Mouse (Mus musculus): ENCODE data around the gene Cldn9.

Cldn9 gene

DNA sequence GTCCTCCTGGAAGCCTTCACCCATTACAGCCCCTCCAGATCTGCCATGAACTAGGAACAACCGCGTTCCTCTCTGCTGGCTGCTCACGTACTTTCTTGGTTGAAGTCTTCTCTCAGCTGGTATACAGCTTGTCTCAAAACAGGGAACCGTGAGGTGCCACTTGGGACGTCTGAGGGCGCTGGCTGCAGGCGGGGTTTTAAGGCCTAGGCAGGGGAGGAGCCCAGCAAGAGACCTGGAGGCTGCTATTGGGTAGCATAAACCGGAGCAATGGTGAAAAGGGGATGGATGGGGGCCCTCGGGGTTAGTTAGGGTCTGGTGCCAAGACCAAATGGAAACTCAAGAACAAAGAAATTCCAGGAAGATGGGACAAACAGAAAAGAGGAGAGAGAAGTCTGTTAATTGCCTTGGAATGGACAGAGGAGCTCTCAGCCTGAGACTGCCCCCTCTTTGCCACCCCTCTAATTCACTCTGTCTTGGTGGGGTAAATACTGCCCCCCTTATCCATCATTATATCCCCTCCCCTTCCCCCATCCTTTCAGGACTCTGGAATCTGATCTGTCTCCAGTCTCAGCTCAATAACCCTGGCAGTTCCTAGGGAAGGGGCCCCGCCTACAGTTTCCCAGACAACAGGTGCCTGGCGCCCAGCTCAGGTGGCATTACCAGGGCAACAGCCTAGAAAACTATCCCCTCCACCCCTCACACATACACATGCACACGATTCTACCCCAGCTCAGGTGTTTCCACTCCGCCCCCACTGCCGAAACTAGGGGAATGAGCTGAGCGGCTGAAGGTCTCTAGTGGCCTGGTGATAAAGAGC, at the start of gene Cldn9:
Cldn9 (minus strand) TSS at position 171 of the 817 bp plus-strand sequence.
- DNase-seq (ENCODE audit: low spot score) = no peak

DNA sequence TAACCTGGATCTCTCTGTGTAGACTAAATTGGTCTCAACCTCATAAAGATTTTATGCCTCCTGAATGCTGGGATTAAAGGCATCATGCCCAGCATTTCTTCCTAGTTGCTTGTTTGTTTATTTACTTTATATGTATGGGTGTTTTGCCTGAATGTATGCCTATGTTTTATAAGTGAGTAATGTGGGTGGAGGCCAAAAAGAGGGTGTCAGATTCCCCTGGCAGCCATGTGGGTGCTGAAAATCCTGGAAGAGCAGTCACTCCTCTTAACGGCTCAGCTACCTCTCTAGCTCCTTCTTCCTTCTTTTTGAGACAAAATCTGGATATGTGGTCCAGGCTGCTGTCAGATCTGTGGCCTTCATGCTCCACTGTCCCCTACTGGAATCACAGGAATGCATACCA, 46.6 kb upstream of the Cldn9 start:
- DNase-seq (ENCODE audit: low spot score) = no peak

DNA sequence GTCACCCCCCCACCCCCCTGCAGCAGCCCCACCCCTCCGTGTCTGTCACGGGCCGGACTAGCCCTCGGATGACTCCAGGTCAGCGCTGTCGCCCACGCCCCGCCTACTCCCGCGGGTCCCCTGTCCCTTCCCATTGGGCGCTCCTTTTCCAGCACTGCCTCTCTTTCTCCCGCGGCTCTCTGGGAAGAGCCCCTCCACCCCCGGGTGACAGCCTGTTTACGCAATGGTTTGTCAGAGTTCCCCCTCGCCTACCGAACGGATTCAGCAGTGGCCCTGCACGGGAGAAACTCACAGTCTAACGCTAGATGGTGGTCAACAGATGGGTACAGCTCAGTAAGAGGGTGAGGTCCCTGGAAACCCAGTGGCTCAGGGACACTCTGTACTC, 42.9 kb upstream of the Cldn9 start:
- no peak for DNase-seq (ENCODE audit: low spot score)

DNA sequence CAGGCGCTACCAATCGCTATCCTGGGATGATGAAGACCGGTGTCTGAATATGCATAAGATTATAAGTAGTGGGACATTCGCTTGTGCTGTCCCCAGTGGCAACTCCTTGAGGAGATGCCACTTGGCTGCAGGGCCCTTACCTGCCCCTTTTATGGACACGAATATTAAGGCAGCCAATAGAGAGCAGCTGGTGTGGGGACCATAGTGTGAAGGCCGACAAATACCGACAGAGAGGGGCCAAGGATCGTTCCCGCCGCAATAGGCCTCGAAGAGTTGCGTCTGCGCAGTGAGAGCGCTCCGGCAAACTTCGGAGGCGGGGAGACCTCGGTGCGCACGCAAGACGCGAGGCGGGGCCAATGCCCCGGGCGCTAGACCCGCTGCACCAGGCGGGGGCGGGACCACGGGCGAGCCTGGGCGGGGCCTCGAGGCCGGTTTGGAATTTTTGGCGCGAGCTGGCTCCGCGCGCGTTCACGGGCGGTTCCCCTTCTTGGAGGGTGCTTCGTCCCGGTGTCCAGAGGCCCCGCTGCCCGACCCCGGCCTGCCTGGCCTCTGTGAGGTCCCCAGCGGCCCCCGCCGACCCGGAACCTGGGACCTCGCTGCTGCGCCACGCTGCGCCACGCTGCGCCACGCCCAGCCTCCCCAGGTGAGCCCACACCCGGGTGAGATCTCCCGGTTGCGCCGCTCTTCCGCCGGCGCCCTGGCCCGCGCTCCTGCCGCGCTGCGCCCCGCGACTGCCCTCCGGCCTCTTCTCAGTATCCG, 42.4 kb upstream of the Cldn9 start, which contains the start of gene Pkmyt1:
Pkmyt1 (plus strand) TSS at position 338 of the 759 bp plus-strand sequence.
- peak; percentile 87 for DNase-seq (ENCODE audit: low spot score)

DNA sequence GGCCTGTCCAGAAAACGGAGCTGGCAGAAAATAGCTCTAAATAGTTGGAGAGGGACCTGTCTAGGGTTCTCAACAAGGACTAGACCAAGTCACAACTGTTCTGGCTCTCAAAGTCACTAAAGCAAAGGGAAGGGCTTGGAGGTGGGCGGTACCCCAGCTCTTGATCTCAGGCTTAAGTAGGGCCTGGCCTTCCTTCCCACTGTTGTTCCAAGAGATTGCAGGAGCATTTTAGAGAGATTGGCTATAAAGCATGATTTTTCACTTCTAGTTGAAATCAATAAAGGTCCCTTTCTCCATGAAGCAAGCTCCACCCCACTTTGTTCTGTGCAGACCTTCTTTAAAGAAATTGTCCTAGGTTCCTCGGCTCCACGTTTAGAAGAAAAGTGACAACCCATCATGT, 41.7 kb upstream of the Cldn9 start:
- no peak for DNase-seq (ENCODE audit: low spot score)

DNA sequence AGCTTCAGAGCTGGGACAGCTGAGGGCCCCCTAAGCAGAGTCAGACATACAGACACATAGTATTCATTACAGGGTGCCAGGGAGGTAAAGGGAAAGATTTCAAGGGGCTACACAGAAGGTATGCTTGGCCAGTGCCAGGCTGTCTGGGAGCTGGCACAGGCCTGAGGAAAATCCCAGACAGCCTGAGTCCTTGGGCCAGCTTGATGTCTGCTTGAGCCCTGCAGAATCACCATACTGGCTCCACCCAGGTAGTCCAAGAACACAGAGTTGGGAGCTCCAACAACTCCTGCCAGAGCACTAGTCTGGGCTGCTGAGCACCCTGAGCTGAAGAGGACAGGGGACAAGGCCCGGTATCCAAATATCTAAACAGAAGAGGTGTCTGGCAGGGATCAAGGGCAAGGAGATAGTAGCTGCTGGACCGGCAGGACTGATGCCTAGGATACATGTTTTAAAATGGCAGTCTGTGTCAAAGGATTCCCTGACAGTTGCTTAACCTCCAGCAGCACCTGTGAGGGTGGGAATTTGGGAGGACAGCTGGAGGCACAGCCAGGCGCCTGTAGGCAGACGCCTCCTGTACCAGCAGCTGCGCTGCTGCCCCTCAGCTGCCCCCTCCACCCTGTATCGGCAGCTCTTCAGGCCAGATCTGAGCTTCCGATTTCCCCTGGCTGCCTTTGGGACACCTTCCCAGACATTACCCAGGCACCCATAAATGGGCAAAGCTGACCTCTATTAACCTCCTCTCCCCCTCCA, 38.7 kb upstream of the Cldn9 start, which contains the start of gene 1520401A03Rik:
1520401A03Rik (minus strand) TSS at position 408 of the 750 bp plus-strand sequence.
- no peak for DNase-seq (ENCODE audit: low spot score)

DNA sequence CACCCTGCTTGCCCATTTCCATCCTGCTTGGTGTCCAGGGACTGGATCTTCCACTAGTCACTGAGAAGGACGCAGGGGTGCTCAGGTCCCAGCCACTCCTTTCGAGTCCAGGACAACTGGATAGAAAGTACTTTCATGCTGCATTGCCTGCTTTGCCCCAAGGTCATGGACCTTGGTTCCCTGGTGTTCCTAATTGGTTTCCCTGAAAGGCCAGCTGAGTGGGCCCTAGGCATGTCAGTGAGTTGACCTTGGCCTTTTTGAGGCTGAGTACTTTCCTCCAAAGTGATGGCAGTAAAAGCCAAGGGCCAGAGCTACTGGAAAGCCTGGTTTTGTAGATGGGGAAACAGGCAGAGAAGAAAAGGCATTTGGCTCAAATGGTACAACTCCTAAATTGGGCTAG, 38.1 kb upstream of the Cldn9 start:
- no peak for DNase-seq (ENCODE audit: low spot score)

DNA sequence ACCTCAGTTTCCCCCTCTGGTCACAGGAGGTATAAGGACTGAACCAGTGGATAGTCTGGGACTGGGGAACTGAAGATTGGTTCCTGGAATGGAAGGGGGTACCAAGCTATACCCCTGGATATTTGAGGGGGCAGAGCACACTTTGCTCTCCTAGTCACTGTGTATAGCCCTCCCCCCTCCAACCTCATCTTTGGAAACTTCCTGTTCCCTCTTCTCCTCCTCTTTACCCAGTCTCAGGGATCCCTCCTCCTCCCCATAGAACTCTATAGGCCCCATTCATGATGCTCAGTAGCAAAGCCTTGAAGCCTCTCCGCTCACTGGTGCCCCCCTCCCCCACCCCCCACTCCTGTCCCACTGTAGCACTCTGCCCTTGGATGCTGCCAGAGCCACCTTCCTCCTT, 35.6 kb upstream of the Cldn9 start:
- DNase-seq (ENCODE audit: low spot score) = no peak

DNA sequence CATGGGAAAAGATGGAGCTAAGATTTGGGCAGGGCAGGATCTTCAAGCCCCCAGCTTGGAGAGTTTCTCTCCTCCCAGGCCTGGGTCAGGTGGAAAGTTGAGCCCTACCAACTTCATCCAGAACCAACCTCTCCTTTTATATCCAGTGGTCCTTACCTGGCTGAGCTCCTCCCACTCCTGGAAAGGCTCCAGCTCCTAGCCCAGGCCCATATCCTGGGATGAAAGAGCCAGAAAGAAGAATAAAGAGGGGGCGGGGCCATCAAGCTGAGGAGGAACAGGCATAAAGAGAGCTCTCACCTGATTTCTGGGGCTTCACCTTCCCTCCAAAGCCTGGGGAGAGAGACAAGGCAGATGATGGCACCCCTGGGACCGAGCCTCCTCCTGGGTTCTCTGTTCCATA, 33.2 kb upstream of the Cldn9 start:
- no peak for DNase-seq (ENCODE audit: low spot score)

DNA sequence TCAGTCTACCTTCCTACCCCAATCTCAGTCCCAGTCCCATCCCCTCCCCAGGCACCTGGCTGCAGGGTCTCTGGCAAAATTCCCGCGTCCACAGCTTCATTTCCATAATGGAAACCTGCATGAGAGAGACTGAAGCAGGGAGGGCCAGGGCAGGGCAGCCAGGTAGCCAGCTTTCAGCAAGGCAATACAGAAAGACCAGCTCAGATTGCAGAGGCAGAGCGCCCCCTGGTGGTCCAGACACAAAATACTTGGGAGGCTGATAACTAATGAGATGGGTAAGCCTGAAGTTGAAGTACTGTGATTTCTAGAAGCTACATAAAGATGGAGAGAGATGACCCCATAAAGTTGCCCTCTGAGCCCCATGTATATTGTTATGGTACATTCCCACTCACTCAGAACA, 22.4 kb upstream of the Cldn9 start:
- peak; percentile 59 for DNase-seq (ENCODE audit: low spot score)

DNA sequence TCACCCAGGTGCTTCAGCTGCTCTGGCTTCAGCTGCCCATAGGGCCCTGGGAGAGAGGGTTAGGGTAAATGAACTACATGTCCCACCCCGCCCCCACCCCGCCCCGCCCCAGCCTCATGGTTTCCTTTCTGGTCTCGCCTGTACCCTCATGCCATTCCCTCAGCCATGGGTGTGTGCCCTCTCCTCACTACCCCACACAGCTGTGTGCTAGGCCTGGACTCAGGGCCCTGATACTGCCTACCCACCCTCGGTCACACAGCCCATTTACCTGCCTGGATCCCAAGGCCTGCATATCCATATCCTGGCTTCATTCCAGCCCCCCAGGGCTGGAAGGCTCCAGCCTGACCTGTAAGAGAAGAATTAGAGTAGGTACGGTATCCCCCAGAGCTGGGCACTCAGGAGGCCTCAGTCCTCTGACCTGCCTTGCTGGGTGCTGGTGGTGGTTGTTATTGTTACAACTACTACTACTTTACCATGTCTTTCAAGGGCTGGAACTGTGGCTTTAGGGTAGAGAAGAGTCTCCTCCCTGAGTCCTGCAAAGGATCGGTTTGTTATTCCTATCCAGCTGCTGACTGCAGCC, 21.8 kb upstream of the Cldn9 start:
- DNase-seq (ENCODE audit: low spot score) = no peak

DNA sequence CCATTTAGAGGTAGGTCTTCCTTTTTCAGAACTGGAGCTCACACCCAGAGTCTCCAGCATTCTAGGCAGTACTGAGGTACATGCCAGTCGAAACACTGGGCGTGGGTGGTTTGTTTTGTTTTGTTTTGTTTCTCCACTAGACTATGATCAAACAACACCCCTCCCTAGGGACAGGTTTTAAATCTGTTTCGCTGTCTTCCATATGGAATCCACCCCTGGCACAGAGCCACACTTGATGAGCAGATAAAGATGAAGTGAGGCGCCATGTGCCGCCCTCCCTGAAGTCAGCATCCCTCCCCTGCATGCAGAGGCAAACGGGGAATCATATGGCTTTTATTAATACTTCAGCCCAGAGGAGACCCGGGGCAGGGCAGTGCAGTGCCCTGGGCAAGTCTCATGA, 20.9 kb upstream of the Cldn9 start:
- no peak for DNase-seq (ENCODE audit: low spot score)

DNA sequence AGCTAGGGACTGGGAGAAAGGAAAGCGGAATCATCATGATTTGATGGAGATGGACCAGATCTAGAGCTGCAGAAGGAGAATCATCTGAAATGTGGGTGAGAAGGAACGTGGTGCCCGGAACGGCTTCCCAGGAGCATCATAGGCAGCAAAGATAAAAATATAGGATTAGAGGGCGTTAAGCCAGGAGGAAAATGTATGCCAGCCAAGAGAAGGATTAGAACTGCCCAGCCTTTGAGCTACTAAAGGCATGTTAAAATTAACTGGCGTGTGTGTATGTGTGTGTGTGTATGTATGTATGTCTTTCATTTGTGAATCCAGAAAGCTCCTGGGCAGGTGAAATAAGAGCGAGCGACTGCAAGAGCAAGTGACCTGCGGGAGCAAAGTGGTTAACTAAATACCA, 19.5 kb upstream of the Cldn9 start:
- no peak for DNase-seq (ENCODE audit: low spot score)

DNA sequence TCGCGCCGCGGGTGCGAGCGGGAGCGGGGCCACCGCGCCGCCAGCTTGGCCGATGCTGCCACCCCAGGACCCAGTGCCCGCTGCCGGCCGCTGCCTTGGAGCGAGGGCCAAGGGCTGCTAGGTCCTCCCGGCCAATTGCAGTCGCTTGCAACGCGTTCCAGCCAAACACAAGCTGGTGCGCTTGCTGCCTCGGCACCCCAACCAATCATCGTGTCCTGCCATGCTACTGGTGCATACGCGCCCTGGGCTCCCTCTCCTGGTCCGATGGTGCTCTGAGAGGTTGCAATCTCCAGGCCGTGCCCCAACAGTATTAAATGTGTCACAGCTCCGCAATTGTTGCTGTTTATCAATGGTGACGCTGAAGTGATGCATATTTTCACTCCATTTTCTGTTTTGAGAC, 16.3 kb upstream of the Cldn9 start:
- peak; percentile 89 for DNase-seq (ENCODE audit: low spot score)

DNA sequence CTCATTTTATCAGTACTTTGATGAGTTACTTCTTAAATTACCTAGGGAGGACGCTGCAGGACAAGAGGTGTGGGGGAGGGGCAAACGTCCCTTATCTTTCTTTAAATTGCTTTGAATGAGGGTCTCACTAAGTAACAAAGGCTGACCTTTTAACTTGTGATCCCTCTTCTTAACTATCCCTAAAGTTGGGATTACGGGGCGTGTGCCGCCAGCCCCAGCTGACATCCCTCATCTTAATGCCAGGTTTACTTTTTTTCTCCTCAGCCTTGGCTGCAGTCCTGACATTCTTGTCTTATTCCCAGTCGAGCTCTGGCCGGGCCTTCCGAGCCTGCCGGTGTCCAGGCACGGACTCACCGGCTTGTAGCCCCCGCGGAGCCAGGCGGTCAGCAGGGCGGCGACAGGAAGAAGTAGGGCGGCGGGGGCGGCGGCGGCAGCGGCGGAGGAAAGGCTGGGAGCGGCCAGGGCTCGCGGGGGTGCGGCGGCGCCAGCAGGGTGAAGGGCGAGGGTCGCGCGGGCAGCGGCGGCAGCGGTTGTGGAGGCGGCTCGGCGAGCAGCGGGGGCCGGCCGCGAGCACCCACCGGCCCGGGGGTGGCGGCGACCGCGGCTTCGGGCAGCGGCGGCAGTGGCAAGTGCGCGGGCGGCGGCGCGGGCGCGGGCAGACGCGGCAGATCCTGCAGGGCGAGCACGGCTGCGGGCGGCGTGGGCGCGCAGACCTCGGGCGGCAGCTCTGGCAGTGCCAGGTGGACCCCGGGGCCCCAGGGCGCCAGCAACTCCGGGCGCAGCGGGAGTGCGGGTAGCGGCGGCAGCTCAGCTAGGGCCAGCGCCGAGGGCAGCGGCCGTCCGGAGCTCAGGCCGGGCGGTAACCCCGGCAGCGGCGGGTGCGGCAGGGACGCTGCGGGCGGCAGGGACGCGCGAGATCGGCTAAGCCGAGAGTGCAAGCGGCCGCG, 15.6 kb upstream of the Cldn9 start:
- no peak for DNase-seq (ENCODE audit: low spot score)

DNA sequence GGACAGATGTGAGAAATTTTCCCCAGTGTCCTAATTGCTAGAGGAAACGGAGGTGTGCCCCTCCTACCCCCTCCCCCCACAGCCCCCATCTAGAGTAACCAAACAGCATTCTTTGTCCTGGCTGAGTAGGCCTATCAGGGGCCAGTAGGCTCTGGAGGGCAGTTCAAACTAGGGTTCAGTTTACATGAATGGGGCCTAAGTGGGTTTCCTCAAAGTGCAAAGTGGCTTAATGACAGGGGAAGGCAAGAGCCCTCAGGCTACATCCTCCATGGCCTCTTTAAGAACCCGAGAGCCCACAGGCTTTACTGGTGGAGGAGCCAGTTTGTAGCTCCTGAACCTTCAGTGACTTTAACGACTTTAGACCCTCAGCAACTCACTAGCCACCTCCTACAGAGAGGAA, 12.0 kb upstream of the Cldn9 start:
- no peak for DNase-seq (ENCODE audit: low spot score)

DNA sequence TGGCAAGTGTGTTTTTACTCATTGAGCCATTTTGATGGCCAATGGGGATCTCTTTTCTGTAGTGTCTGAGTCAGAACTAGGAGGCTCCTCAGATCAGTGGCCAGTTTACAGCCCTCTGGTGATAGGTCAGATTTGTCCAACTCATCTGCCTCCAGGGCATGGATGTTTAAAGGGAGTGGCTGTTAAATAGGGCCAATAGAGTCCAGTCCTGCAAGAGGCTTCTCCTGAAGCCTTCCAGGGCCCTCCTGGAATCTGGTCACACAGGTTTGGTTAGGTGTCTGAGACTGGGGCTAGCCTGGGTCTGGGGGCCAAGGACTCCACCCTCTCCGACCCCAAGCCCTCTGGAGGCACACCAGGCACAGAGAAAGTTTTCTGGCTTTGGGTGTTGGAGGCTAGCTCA, 10.7 kb upstream of the Cldn9 start:
- no peak for DNase-seq (ENCODE audit: low spot score)

DNA sequence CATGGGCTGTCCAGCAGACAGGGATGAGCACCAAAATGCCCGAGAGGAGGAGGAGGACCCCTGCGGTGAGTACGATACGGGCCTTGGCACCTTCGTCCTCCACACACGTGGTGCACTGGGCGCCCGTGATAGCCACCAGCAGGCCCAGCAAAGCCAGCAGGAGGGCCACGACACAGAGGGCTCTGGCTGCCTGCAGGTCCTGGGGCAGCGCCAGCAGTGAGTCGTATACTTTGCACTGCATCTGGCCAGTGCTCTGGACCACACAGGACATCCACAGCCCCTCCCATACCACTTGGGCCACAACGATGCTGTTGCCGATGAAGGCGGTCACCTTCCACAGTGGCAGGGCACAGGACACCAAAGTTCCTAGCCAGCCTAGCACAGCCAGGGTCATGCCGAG, 600 bp downstream of the Cldn9 start:
- no peak for DNase-seq (ENCODE audit: low spot score)

DNA sequence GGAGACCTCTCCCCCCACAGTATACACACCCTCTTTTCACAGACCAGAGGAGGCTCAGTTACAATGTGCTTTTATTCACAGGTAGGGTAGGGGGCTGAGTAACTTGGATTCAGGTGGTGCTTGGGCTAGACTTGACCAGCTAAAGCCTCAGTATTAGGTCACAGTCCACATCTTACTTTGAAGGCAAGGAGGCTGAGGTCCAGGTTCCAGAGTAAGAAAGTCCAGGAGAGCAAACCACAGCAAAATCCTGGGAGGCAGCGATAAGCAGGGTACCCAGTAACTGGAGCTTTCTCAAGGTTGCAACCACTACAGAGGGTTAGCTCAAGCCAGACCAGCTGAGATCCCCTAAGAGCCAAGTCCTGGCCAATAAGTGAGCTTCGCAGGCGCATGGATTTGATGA, 1.3 kb downstream of the Cldn9 start:
- DNase-seq (ENCODE audit: low spot score) = no peak

DNA sequence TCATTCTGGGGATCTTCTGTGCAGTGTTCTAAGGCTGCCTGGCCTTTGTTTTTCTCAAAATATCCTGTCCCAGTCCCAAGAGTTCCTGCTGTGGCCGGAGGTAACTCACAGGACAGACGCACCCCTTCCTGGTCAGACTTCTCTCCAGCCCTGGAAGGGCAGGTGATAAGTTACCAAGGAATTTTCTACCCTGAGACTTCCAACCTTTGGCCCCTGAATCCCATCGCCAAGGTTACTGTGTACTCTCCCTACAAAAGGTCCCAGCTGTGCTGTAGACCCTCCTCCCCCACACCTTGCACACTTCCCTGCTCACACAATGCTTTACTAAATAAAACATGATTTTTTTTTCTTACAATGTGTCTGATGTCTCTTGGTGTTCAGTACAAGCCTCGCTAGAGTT, 1.7 kb downstream of the Cldn9 start:
- DNase-seq (ENCODE audit: low spot score) = no peak

DNA sequence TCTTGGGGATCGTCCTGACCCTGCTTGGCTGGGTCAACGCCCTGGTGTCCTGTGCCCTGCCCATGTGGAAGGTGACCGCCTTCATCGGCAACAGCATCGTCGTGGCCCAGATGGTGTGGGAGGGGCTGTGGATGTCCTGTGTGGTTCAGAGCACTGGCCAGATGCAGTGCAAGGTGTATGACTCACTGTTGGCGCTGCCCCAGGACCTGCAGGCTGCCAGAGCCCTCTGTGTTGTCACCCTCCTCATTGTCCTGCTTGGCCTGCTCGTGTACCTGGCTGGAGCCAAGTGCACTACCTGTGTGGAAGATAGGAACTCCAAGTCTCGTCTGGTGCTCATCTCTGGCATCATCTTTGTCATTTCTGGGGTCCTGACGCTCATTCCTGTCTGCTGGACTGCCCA, 2.7 kb downstream of the Cldn9 start:
- DNase-seq (ENCODE audit: low spot score) = no peak

Measured in left cerebral cortex, adult 11 months (tissue).